Mouse (Mus musculus) megakaryocyte-erythroid progenitor cell, adult 5-6 weeks (primary cell): Measurements from ENCODE around the gene Eda. TPM values are rescaled to one million over a fixed set of nuclear protein-coding genes. Genes with fewer than 3 reads are reported as not detected.
"Not testable (repeated sequence)": the region's sequence is repeated elsewhere in the genome, so short reads cannot be mapped to it uniquely, and the experiment has no call there.

Source experiments
- ATAC-seq: replicated peaks from 2 replicates; pipeline ENCODE4 v1.8.0; 2016; ENCODE audit warnings: mild to moderate bottlenecking, inconsistent platforms; ENCODE audit not compliant: severe bottlenecking, poor library complexity, low FRiP score, low TSS enrichment
- total RNA-seq, 2 experiments: library from RNA; stranded (forward) in 1 of 2; stranded (reverse) in 1 of 2; fragments of 200-1000, 215-1000 nt in 1 of 2; fragments of >200 nt in 1 of 2; fragmentation: Nextera tagmentation in 1 of 2; gene quantifications; 2 replicates each; pipeline ENCODE4 v1.2.3; 2014 to 2017

Gene Eda
- total RNA-seq, 2 experiments from 2014 or later = 1.6 to 2.7 TPM

DNA sequence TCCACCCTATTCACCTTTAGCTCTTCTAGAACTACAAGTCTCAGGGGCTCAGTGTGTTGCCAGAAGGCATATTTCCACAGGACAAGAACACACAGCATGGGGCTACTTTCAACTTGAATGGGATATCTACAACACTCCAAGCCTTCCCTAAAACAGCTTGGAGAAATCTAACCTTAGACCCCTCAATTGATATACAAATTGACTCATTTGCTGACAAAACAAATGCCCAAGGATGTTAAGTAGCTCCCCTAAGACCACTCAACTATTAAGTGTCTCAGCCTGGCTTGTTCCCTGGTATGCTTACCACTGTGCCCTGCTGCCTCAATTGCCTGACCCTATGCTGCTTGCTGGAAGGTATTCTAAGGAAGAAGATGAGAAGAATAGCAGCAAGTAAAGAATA is 425.5 kb downstream of the Eda start:
- no peak for ATAC-seq

DNA sequence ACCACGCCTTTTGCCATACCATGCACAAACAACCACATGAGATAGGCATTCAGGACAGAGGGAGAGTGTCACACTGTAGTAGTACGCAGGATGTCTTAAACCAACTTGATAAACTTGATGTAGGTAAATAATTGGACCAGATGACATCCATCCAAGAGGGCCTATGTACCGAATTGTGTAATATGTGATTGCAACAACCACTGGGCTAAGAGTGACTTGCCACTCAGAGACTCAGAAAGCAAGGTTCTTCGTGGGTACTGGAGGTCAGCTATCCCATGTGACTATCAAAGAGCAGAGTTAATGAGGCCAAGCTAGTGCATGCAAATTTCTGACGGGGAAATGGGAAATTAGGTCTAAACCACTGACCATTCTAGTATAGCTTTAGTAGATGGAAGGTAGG is 426.3 kb downstream of the Eda start:
- ATAC-seq = no peak

DNA sequence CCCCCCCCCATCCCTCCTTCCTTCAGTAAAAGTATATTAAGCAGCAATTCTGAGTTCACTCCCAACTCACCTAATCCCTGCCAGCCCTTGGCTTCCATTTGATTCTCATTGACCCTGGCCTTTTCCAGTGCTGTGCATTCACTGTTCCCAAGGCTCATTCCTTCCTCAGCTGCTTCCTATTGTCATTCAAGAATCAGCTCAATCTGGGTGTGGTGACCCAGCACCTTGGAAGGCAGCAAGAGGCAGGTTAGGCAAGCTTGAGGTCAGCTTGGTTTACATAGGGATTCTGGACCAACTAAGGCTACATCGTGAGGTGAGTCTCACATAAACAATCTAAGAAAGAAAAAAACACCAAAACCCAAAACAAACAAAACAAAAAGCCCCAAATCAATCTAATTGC is 433.8 kb downstream of the Eda start:
- ATAC-seq = no peak

DNA sequence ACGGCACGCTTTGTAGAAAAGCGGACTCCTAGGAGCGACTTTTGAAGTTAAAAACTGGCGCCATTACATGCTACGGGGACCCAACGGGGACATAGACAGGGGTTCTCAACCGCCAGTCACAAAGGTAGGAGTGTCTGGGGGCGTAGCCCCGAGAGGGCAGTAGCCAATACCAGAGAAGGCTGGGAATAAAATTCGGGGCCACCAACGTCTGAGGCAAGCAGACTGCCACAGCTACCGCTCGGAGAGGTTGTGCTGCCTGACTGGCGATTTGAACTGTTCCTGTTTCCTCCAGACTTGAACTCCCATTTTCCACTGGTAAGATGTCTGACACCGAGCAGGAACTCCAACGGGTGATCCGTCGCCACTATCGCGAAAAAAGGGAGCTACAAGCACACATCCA is 453.3 kb downstream of the Eda start, which contains the start of gene Otud6a:
Gene Otud6a (plus strand): TSS at position 321 of the 400 bp plus-strand sequence.
- ATAC-seq = no peak

DNA sequence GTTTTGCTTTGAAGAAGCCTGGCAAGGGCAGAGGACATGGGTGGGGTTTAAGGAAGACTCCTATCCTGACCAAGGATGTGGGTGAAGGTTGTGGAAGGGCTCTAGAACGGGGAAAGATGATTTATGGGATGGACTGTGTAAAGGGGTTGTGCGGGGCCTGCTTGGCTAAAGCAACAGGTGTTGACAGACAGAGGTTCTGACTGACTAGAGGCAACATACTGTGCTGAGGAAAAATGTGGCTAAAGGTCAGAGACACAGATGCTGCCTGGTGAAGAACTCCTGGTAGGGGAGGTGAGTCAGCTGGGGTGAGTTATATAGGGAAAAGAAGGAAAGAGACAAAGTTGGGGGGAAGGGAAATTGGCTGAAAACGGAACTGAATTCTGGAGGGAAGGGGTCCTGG is 456.9 kb downstream of the Eda start:
- no peak for ATAC-seq

DNA sequence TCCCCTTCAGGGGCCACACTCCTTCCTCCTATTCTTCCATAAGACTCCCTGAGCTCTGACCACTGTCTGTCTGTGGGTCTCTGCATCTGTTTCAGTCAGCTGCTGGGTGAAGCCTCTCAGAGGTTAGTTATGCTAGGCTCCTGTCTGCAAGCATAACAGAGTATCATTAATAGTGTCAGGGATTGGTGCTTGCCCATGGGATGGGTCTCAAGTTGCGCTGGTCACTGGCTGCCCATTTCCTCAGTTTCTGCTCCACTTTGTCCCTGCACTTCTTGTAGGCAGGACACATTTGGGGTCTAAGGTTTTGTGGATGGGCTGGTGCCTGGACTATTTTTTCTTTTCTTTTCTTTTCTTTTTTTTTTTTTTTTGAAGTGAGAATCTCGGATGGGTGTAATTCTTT is 467.2 kb downstream of the Eda start, which contains the start of gene Awat2:
Gene Awat2 (minus strand): TSS at position 101 of the 400 bp plus-strand sequence.
- not testable (repeated sequence) for ATAC-seq

DNA sequence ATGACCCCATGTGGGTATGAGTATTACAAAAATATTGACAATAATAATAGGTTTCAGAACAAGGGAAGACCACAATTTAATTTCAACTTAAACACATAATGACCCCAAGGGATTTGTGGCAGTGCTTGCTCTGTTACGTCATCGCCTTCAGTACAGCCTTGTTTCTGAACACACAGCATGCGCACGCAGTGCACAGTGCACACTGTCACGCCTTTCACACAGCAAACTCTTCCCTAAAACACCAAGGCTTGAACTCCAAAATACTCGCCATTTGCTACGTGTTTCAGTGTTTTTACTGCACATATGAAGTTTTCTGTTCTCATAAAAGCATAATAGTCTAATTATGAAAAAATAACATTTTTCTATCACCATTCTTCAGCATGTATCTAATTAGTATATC is 468.1 kb downstream of the Eda start:
- ATAC-seq = no peak

Other genes with a start within 250 kb of the Eda start
- not detected in 2 replicates for gene Tmem28, start 154.6 kb upstream of the Eda start, total RNA-seq (2014; fragmentation: Nextera tagmentation)
- not detected in 2 replicates for gene Tmem28, start 154.6 kb upstream of the Eda start, total RNA-seq (2017)